Mouse (Mus musculus) mammary gland, adult 2 months (tissue): ENCODE results near the gene Cfap77. TPM values are rescaled to one million over a fixed set of nuclear protein-coding genes. Genes with fewer than 3 reads are reported as not detected.

Source experiments
- polyA plus RNA-seq: library from polyadenylated mRNA; depleted of rRNA; stranded (reverse); fragments of >200 nt; gene quantifications from 2 replicates; pipeline ENCODE4 v1.2.3, GENCODE M21; 2012; ENCODE audit warnings: low replicate concordance; rRNA removed

Cfap77 gene
- 0.26 and 0.68 TPM in 2 replicates for polyA plus RNA-seq

GRCm38 (mm10) chr2:29054991-29055390, at the start of gene Cfap77:
TSS of gene Cfap77 (minus strand) at chr2:29055066.

GRCm38 (mm10) chr2:29060135-29060597, 5.3 kb upstream of the Cfap77 start, which contains the start of gene Ttf1:
TSS of gene Ttf1 (plus strand) at chr2:29060262.

GRCm38 (mm10) chr2:28916513-28916865, 138.4 kb downstream of the Cfap77 start, which contains the start of gene Barhl1:
TSS of gene Barhl1 (minus strand) at chr2:28916668.

Other genes starting within 250 kb of the Cfap77 start
- gene Gtf3c4, start 214.7 kb downstream of the Cfap77 start, polyA plus RNA-seq = 9.9 and 10.4 TPM in 2 replicates
- 4.4 and 4.9 TPM in 2 replicates for gene Ddx31, start 214.7 kb downstream of the Cfap77 start, polyA plus RNA-seq
- 0.11 TPM in 1 of 2 replicates, not detected in the other for gene Barhl1, start 138.4 kb downstream of the Cfap77 start, polyA plus RNA-seq
- gene Ttf1, start 5.2 kb upstream of the Cfap77 start, polyA plus RNA-seq = 4.9 and 9.9 TPM in 2 replicates
- 6.6 and 10.5 TPM in 2 replicates for gene Setx, start 69.1 kb upstream of the Cfap77 start, polyA plus RNA-seq
- 35.3 and 75.6 TPM in 2 replicates for gene Ntng2, start 197.9 kb upstream of the Cfap77 start, polyA plus RNA-seq